Mouse (Mus musculus): ENCODE data around the gene Wrnip1. TPM values are rescaled to one million over a fixed set of nuclear protein-coding genes. Genes with fewer than 3 reads are reported as not detected.

Gene Wrnip1
- 10 to 100 TPM; 22.5 to 27.8 TPM for total RNA-seq (2021)

- intact Hi-C loops (cut with DNase I), result loop anchor here (5.0 kb wide), 1 partner anchor 201 kb away; the partner anchor contains the start of gene Serpinb9
- peak; percentile 90 to 92 for DNase-seq
These were observed at the start of gene Wrnip1 for GRCm38 (mm10) chr13:32801693-32802221. TSS of gene Wrnip1 (plus strand) at chr13:32802038.

DNA sequence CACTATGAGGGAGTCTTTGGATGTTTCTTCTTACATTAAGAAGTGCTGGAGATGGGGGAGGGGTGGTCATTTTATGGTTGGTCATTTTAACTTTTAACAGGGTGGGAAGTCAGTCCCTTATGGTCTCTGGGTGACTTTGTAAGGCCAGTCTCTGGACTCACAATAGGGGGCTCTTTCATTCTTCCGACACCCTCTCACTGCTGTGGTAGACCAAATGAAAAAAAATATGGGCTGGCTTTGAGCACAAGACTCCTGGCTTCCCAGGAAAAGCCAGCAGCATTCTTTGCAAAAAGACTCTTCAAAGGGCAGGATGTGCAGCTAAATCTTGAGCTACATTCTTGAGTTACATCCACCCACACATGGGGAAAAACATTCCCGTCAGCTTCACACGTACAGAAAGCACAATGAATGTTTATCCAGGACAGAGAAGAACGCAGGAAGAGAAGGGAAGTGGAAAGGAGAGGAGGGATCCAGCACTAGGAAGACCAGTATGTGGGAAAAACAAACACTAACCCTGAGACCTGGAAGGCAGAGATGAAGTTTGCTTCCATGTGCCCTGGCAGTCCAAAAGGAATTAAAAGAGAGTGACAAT, 49.7 kb upstream of the Wrnip1 start:
- intact Hi-C loops (cut with DNase I), result no loop called here
- no peak for DNase-seq

- DNase-seq, result no peak
- intact Hi-C loops (cut with DNase I), result no loop called here
These were observed 42.8 kb upstream of the Wrnip1 start for GRCm38 (mm10) chr13:32759036-32759435.

GRCm38 (mm10) chr13:32760795-32761194, 41.0 kb upstream of the Wrnip1 start:
- intact Hi-C loops (cut with DNase I), result no loop called here
- no peak for DNase-seq

DNA sequence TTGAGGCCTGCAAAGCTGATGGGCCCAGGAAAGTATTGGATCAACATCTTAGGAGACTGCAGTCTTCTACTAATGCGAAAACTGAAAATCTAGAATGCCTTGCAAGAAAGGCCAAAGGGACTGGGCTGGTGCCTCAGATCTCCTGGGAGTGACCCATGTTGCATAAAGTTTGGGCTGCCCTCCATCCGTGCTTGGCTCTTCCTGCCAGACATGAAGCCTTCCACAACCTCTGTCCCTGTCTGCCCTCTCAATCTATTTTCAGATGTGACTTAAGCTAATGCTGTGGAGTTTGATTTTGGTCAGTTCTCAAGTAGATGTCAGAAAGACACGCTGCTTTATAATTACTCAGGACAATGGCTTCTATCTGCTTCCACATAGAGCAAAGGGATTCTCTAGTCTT, 38.7 kb upstream of the Wrnip1 start:
- DNase-seq, result peak; percentile 53 to 62
- intact Hi-C loops (cut with DNase I), result no loop called here

GRCm38 (mm10) chr13:32764448-32764847, 37.4 kb upstream of the Wrnip1 start:
- peak; percentile 63 to 68 for DNase-seq
- intact Hi-C loops (cut with DNase I), result no loop called here

GRCm38 (mm10) chr13:32768104-32768503, 33.7 kb upstream of the Wrnip1 start:
- DNase-seq, result no peak
- intact Hi-C loops (cut with DNase I), result loop anchor here (1.0 kb wide), 1 partner anchor 13 kb away; no protein-coding TSS in a partner anchor

GRCm38 (mm10) chr13:32769960-32770359, 31.9 kb upstream of the Wrnip1 start:
- intact Hi-C loops (cut with DNase I), result no loop called here
- no peak for DNase-seq

DNA sequence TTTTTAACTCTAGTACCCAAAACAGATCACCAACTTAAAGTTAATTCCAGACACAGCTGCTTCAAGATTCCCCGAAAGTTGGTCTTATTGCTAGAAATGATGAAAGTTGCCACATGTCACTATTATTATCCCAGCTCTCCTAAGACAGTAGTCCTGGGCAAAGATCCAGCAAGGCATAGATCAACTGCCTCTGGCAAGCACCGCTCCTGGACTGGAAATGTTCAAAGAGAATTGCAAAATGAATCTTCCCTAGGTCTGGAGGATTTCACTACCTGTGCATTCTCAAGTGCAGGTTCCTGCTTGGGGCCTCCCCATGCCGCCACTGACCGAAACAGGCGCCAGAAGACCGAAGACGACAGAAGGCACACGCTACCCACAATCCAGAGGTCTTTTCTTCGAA, 25.9 kb upstream of the Wrnip1 start:
- intact Hi-C loops (cut with DNase I), result no loop called here
- no peak for DNase-seq

- intact Hi-C loops (cut with DNase I), result no loop called here
- DNase-seq, result no peak
These were observed 25.5 kb upstream of the Wrnip1 start for GRCm38 (mm10) chr13:32776350-32776749.

DNA sequence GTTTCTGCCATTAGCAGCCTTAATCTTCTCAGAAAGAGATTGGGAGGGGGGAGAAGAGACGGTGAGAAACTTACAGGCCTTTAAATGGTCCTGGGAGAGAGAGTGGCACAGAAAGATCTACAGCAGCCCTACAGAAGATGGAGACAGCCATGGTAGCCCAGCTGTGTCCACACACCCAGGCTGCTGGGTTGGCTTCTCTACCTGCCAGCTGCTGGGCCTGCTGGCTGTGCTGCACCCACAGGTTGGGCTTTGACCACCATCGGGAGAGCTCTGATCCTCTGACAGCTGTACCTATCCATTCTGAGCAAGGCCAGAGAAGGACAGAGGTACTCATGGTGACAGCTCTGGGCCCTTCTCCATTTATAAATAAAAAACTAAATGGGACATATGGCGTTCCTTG, 23.0 kb upstream of the Wrnip1 start:
- DNase-seq, result no peak
- intact Hi-C loops (cut with DNase I), result no loop called here

- no peak for DNase-seq
- intact Hi-C loops (cut with DNase I), result no loop called here
These were observed 18.8 kb upstream of the Wrnip1 start for GRCm38 (mm10) chr13:32783055-32783454.

- intact Hi-C loops (cut with DNase I), result no loop called here
- DNase-seq, result no peak
These were observed 18.0 kb upstream of the Wrnip1 start, which contains the start of gene Mylk4 for GRCm38 (mm10) chr13:32783816-32784215. TSS of gene Mylk4 (minus strand) at chr13:32783954.

GRCm38 (mm10) chr13:32787584-32787983, 14.3 kb upstream of the Wrnip1 start:
- intact Hi-C loops (cut with DNase I), result no loop called here

GRCm38 (mm10) chr13:32789781-32790180, 12.1 kb upstream of the Wrnip1 start:
- no peak for DNase-seq
- intact Hi-C loops (cut with DNase I), result no loop called here

More at GRCm38 (mm10) chr13:32787584-32787983, 14.3 kb upstream of the Wrnip1 start:
- no peak for DNase-seq

GRCm38 (mm10) chr13:32794619-32795018, 7.2 kb upstream of the Wrnip1 start:
- intact Hi-C loops (cut with DNase I), result loop anchor here (2.0 to 5.0 kb wide), 2 partner anchors 28 to 1002 kb away; no protein-coding TSS in a partner anchor
- peak; percentile 47 to 57 for DNase-seq

DNA sequence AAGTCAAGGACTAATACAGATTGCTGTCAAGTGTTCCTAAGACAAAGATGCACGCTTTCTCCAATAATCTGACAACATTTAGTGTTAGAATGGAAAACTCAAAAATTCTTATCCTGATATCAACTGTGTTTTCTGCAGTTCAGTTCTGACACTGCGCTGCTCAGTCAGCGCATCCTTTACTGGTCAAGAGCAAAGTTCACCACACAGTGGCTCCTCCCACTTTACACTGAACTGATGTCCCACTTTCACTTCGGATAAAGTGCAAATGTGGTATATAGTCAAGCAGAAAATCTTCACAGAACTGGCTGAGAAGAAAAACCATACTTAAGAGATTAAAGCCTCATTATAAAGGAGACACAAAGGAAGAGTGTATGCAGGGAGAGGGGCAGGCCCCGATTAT, 6.7 kb upstream of the Wrnip1 start:
- no peak for DNase-seq
- intact Hi-C loops (cut with DNase I), result loop anchor here (2.0 to 5.0 kb wide), 2 partner anchors 28 to 1003 kb away; no protein-coding TSS in a partner anchor

DNA sequence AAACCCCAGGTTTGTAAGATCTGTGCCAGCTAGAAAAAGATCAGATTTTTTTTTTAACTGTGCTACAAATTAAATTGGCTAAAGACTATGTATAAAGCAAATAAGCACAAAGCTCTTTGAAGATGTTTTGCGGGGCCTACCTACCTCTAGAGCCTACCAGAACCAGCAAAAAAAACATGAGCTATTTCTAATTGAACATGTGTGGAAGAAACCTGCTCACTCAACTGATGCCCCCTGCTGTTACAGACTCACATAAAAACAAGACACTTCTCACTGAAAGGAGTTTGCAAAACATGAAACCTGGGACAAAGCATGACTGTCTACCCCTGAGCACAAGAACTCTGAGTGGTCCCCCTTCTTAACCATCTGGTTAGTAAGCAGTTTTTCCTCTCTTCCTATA, 4.8 kb upstream of the Wrnip1 start:
- DNase-seq, result no peak
- intact Hi-C loops (cut with DNase I), result loop anchor here (5.0 kb wide), 1 partner anchor 1005 kb away; no protein-coding TSS in a partner anchor

DNA sequence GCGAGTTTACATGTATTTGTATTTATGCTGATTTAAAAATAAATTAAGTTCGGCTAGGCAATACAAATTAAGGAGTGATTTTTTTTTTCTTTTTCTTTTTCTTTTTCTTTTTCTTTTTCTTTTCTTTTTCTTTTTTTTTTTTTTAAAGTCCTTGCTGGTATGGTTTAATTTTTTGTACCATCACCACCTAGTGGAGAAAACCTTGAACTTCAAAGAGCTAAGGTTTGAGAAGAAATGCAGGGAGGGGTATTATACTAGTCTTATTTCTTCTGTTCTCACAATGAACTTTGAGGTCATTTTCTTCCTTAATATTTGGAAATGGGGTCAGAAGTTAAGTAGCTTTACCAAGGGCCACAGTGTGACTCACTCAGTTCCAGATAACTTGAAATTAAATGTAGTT, 2.7 kb upstream of the Wrnip1 start:
- no peak for DNase-seq
- intact Hi-C loops (cut with DNase I), result loop anchor here (5.0 kb wide), 1 partner anchor 1007 kb away; no protein-coding TSS in a partner anchor

DNA sequence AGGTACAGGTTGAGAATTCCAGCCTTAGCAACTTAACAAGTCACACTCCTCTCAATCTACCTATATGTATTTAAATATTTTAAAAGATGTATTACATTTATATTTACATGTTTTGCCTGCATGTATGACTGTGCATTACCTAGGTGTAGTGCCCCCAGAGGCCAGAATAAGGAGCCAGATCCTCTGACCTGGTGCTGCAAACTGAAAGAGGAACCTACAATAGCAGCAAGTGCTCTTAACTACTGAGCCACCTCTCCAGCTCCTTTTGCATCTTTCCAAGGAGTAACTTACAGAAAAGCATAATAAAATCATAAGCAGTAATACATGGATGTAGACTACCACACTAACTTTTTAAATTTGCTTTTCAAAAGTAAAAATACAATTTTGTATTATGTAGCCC, 979 bp upstream of the Wrnip1 start:
- intact Hi-C loops (cut with DNase I), result loop anchor here (5.0 kb wide), 1 partner anchor 201 kb away; the partner anchor contains the start of gene Serpinb9
- DNase-seq, result no peak

GRCm38 (mm10) chr13:32802259-32803081, 632 bp downstream of the Wrnip1 start, which contains the start of gene D930007J09Rik:
TSS of gene D930007J09Rik (minus strand) at chr13:32802849.
- intact Hi-C loops (cut with DNase I), result loop anchor here (5.0 kb wide), 1 partner anchor 200 kb away; the partner anchor contains the start of gene Serpinb9
- peak; percentile 46 to 66 for DNase-seq
